Mouse (Mus musculus) lung, adult 18-20 months (tissue): ENCODE data around the gene Olfr718-ps1.
A peak's percentile ranks its signal among the peaks of the same experiment; 100 is the strongest.

ENCODE experiments used
- DNase-seq, 2 experiments: peaks; one replicate each; pipeline ENCODE4 v3.0.0; 2022; ENCODE audit warnings: mixed read lengths in 2 of 2

The Olfr718-ps1 gene

DNA sequence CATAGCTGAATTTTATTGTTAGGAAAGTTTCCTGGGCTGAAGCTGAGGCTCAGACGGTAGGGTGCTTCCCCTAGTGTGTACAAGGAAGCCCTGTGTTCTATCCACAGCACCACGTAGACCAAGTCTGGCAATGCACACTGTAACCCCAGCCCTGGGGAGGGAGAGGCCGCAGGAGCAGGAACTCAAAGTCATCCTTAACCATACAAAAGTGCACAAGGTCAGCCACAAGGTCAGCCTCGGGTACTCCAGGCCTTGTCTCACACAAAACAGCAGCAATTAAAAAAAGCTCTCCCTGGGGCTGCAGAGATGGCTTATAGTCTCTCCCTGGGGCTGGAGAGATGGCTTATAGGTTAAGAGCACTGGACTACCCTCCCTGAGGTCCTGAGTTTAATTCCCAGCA, 20.5 kb downstream of the Olfr718-ps1 start:
- DNase-seq, result no peak

- DNase-seq, result no peak
Measured at GRCm38 (mm10) chr5:143126089-143126488, 21.3 kb downstream of the Olfr718-ps1 start.

GRCm38 (mm10) chr5:143125601-143126000, 21.8 kb downstream of the Olfr718-ps1 start:
- no peak for DNase-seq

GRCm38 (mm10) chr5:143124805-143125378, 22.5 kb downstream of the Olfr718-ps1 start:
- no peak for DNase-seq

DNA sequence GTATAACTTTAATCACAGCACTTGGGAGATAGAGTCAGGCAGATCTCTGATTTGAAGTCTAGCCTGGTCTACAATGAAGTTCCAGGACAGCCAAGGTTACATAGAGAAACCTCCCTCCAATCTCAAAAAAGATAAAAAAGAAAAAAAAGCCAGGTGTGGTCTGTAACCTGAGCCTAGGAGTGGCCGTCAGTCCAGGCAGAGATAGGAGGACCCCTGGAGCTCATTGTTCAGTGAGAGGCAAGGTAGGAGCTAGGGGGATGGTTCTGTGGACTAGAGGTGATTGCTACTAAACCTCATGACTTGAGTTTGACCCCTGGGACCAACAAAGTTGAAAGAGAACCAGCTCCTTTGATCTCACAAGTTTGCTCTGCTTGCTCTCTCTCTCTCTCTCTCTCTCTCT, 24.7 kb downstream of the Olfr718-ps1 start:
- no peak for DNase-seq

DNA sequence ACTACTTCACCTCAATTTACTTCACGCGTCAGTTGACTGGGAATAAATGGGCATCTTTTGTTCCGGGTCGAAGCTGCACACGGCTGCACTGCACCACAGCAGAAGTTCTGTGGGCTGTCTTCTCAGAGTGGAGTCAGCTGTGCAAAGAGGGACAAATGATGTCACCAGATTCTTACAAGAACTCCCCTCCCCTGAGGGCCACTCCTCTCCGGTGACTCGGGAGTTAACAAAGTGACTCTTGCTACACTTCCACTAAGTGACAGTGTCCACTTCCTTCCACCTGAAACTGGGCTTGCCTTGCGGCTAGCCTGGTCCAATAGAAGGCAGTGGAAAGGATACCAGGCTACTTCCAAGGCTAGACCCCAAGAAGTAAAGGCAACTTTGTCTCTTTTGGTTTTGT, 25.3 kb downstream of the Olfr718-ps1 start:
- DNase-seq, result no peak

- DNase-seq, result peak; percentile 94 to 96
Measured at GRCm38 (mm10) chr5:143112281-143113246, 34.8 kb downstream of the Olfr718-ps1 start, which contains the start of gene Rnf216. TSS of gene Rnf216 (minus strand) at chr5:143112994.

DNA sequence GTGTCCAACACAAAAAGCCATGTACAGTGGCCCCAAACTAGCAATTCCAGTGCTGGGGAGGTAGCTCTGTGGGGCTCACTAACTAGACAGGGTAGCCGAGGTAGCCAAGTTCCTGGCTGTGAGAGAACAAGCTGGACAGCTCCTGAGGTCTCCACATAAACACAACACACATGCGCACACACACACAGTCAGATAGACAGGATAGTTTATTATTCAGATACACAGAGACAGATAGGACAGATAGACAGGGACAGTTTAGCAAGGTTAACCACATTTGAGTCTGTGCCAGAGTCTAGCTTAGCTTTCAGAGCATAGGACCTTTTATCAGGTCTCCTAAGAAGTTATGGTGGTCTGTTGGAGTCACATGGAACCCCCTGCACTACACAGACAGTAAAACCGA, 40.5 kb downstream of the Olfr718-ps1 start:
- no peak for DNase-seq

DNA sequence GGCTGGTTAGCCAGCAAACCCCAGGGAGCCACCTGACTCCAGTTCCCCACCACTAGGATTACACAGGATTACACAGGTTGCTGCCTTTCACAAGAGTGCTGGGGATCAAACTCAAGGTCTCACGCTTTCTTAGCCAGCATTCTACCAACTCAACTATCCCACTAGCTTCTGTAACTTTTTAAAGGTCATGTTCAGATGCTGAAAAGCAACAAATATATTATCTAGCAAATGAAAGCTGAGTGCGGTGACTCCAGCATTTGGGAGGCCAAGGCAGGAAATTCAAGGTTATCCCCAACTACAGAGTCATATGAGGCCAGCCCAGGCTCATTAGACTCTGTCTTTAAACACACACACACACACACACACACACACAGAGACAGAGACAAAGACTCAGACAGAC, 44.1 kb downstream of the Olfr718-ps1 start:
- DNase-seq, result no peak

GRCm38 (mm10) chr5:143101626-143102025, 45.8 kb downstream of the Olfr718-ps1 start:
- DNase-seq, result no peak

GRCm38 (mm10) chr5:143095256-143095655, 52.1 kb downstream of the Olfr718-ps1 start:
- DNase-seq, result no peak

GRCm38 (mm10) chr5:143092891-143093290, 54.5 kb downstream of the Olfr718-ps1 start:
- DNase-seq, result no peak

DNA sequence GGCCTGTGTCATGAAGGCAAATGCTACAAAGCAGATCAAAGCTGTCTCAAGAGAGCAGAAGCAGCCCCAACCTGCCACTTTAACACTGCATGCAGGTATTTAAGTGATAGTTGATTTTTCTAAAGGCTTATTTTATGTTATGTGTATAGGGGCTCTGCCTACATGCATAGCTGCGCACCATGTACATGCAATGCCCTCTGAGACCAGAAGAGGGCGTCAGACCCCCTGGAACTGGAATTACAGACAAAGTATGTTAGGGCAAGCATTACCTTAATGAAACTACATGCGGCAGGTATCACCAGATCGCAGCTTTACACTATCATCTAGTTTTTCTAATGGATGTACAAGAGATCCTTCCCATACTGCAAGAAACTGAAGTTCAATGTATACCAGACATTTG, 62.5 kb downstream of the Olfr718-ps1 start:
- DNase-seq, result peak in 1 of 2 experiments; percentile 42
